Mouse (Mus musculus): ENCODE results near the gene Dnah11.

- TF ChIP-seq CTCF (IDR thresholded peaks at IDR 0.05; ENCODE audit: low read depth, low read length) (no peak), POLR2A (IDR thresholded peaks at IDR 0.05; ENCODE audit: extremely low read depth, insufficient read depth, low read length) (no peak)
Observed at GRCm38 (mm10) chr12:117831351-117831961, 367.4 kb downstream of the Dnah11 start.

Measured in liver, adult 2 months (tissue).